Mouse (Mus musculus): ENCODE results near the gene Sectm1b. TPM values are rescaled to one million over a fixed set of nuclear protein-coding genes. Genes with fewer than 3 reads are reported as not detected.
"Not testable (repeated sequence)": the region's sequence is repeated elsewhere in the genome, so short reads cannot be mapped to it uniquely, and the experiment has no call there.

Sectm1b gene
- polyA plus RNA-seq, 1 experiment from 2014 or later = 0.72 TPM

- H3K4me2 ChIP-seq (ENCODE audit: low read depth, low read length) = no peak overlapping the region
- DNase-seq (ENCODE audit: low spot score) (no peak), ATAC-seq (ENCODE audit: low read depth) (no peak)
- no peaks in the 10 kb centered on the region for H3K4me1 ChIP-seq (ENCODE audit: control insufficient read depth, insufficient read depth, low read length)
- WGBS = 70% methylated on average over 3 of the region's 3 CpGs
- no peaks in the 10 kb centered on the region for H3K36me3 ChIP-seq (ENCODE audit: control insufficient read depth, insufficient read depth, low read length)
- H3K4me3 ChIP-seq (ENCODE audit: low read depth, low read length) = no peak overlapping the region
- no peak overlapping the region for H3K9ac ChIP-seq (ENCODE audit: low read depth, low read length)
- no peak overlapping the region for H3K27ac ChIP-seq (replicated peaks; ENCODE audit: low read depth, low read length)
- no peaks in the 10 kb centered on the region for H3K9me3 ChIP-seq (ENCODE audit: control insufficient read depth, low read length)
- no peaks in the 10 kb centered on the region for H3K27me3 ChIP-seq (replicated peaks; ENCODE audit: control insufficient read depth, insufficient read depth, low read length)
These were observed 18.9 kb upstream of the Sectm1b start for GRCm38 (mm10) chr11:121082250-121082649.

- no peak within 1 kb of the TSS for H3K4me3 ChIP-seq (ENCODE audit: low read depth, low read length)
- H3K4me1 ChIP-seq (ENCODE audit: control insufficient read depth, insufficient read depth, low read length) = no peaks in the 10 kb centered on the region
- 55% methylated on average over 3 of the region's 3 CpGs for WGBS
- no peaks in the 10 kb centered on the region for H3K9me3 ChIP-seq (ENCODE audit: control insufficient read depth, low read length)
- no peak for DNase-seq (ENCODE audit: low spot score)
- no peak within 1 kb of the TSS for H3K9ac ChIP-seq (ENCODE audit: low read depth, low read length)
- no peaks in the 10 kb centered on the region for H3K27me3 ChIP-seq (replicated peaks; ENCODE audit: control insufficient read depth, insufficient read depth, low read length)
- H3K27ac ChIP-seq (replicated peaks; ENCODE audit: low read depth, low read length) = no peak within 1 kb of the TSS
- H3K4me2 ChIP-seq (ENCODE audit: low read depth, low read length) = no peak within 1 kb of the TSS
- no peaks in the 10 kb centered on the region for H3K36me3 ChIP-seq (ENCODE audit: control insufficient read depth, insufficient read depth, low read length)
- ATAC-seq (ENCODE audit: low read depth) = no peak
These were observed 17.8 kb upstream of the Sectm1b start, which contains the start of gene Sectm1a for GRCm38 (mm10) chr11:121081120-121081519. Sectm1a (minus strand) TSS chr11:121081220.

- no peak overlapping the region for H3K4me3 ChIP-seq (ENCODE audit: low read depth, low read length)
- WGBS = 94% methylated on average over 8 of the region's 8 CpGs
- no peak overlapping the region for H3K9ac ChIP-seq (ENCODE audit: low read depth, low read length)
- no peaks in the 10 kb centered on the region for H3K27me3 ChIP-seq (replicated peaks; ENCODE audit: control insufficient read depth, insufficient read depth, low read length)
- H3K27ac ChIP-seq (replicated peaks; ENCODE audit: low read depth, low read length) = no peak overlapping the region
- no peak overlapping the region for H3K4me2 ChIP-seq (ENCODE audit: low read depth, low read length)
- no peak for ATAC-seq (ENCODE audit: low read depth)
- no peaks in the 10 kb centered on the region for H3K9me3 ChIP-seq (ENCODE audit: control insufficient read depth, low read length)
- no peaks in the 10 kb centered on the region for H3K36me3 ChIP-seq (ENCODE audit: control insufficient read depth, insufficient read depth, low read length)
- DNase-seq (ENCODE audit: low spot score) = no peak
- H3K4me1 ChIP-seq (ENCODE audit: control insufficient read depth, insufficient read depth, low read length) = no peaks in the 10 kb centered on the region
These were observed 17.0 kb upstream of the Sectm1b start for GRCm38 (mm10) chr11:121080330-121080729.

- ATAC-seq (ENCODE audit: low read depth) (no peak), DNase-seq (ENCODE audit: low spot score) (no peak)
- Histone ChIP-seq H3K4me2 (ENCODE audit: low read depth, low read length) (no peak overlapping the region), H3K9ac (ENCODE audit: low read depth, low read length) (no peak overlapping the region), H3K4me3 (ENCODE audit: low read depth, low read length) (no peak overlapping the region), H3K9me3 (ENCODE audit: control insufficient read depth, low read length) (no peaks in the 10 kb centered on the region), H3K36me3 (ENCODE audit: control insufficient read depth, insufficient read depth, low read length) (no peaks in the 10 kb centered on the region), H3K27ac (replicated peaks; ENCODE audit: low read depth, low read length) (no peak overlapping the region), H3K27me3 (replicated peaks; ENCODE audit: control insufficient read depth, insufficient read depth, low read length) (no peaks in the 10 kb centered on the region), H3K4me1 (ENCODE audit: control insufficient read depth, insufficient read depth, low read length) (no peaks in the 10 kb centered on the region)
- WGBS = 68% methylated on average over 5 of the region's 5 CpGs
These were observed 12.3 kb upstream of the Sectm1b start for GRCm38 (mm10) chr11:121075655-121076054.

GRCm38 (mm10) chr11:121069662-121070061, 6.3 kb upstream of the Sectm1b start:
- not testable (repeated sequence) for H3K4me2 ChIP-seq (ENCODE audit: low read depth, low read length); H3K4me1 ChIP-seq (ENCODE audit: control insufficient read depth, insufficient read depth, low read length); H3K9ac ChIP-seq (ENCODE audit: low read depth, low read length); H3K9me3 ChIP-seq (ENCODE audit: control insufficient read depth, low read length); H3K27ac ChIP-seq (replicated peaks; ENCODE audit: low read depth, low read length); H3K4me3 ChIP-seq (ENCODE audit: low read depth, low read length); ATAC-seq (ENCODE audit: low read depth); DNase-seq (ENCODE audit: low spot score); H3K36me3 ChIP-seq (ENCODE audit: control insufficient read depth, insufficient read depth, low read length); H3K27me3 ChIP-seq (replicated peaks; ENCODE audit: control insufficient read depth, insufficient read depth, low read length)
- 93% methylated on average over 11 of the region's 16 CpGs for WGBS

GRCm38 (mm10) chr11:121067895-121068294, 4.5 kb upstream of the Sectm1b start:
- Histone ChIP-seq H3K27me3 (replicated peaks; ENCODE audit: control insufficient read depth, insufficient read depth, low read length) (no peaks in the 10 kb centered on the region), H3K4me2 (ENCODE audit: low read depth, low read length) (no peak overlapping the region), H3K4me1 (ENCODE audit: control insufficient read depth, insufficient read depth, low read length) (no peaks in the 10 kb centered on the region), H3K9ac (ENCODE audit: low read depth, low read length) (no peak overlapping the region), H3K4me3 (ENCODE audit: low read depth, low read length) (no peak overlapping the region), H3K36me3 (ENCODE audit: control insufficient read depth, insufficient read depth, low read length) (no peaks in the 10 kb centered on the region), H3K9me3 (ENCODE audit: control insufficient read depth, low read length) (no peaks in the 10 kb centered on the region), H3K27ac (replicated peaks; ENCODE audit: low read depth, low read length) (no peak overlapping the region)
- no peak for ATAC-seq (ENCODE audit: low read depth)
- DNase-seq (ENCODE audit: low spot score) = no peak
- 95% methylated on average over 2 of the region's 2 CpGs for WGBS

GRCm38 (mm10) chr11:121064197-121064596, 828 bp upstream of the Sectm1b start:
- Histone ChIP-seq H3K27ac (replicated peaks; ENCODE audit: low read depth, low read length) (no peak overlapping the region), H3K4me3 (ENCODE audit: low read depth, low read length) (no peak overlapping the region), H3K9me3 (ENCODE audit: control insufficient read depth, low read length) (no peaks in the 10 kb centered on the region), H3K27me3 (replicated peaks; ENCODE audit: control insufficient read depth, insufficient read depth, low read length) (no peaks in the 10 kb centered on the region), H3K36me3 (ENCODE audit: control insufficient read depth, insufficient read depth, low read length) (no peaks in the 10 kb centered on the region), H3K4me1 (ENCODE audit: control insufficient read depth, insufficient read depth, low read length) (no peaks in the 10 kb centered on the region), H3K9ac (ENCODE audit: low read depth, low read length) (no peak overlapping the region), H3K4me2 (ENCODE audit: low read depth, low read length) (no peak overlapping the region)
- ATAC-seq (ENCODE audit: low read depth) (no peak), DNase-seq (ENCODE audit: low spot score) (no peak)
- WGBS = 79% methylated on average over 3 of the region's 3 CpGs

GRCm38 (mm10) chr11:121061615-121062014, 1.8 kb downstream of the Sectm1b start:
- H3K4me2 ChIP-seq (ENCODE audit: low read depth, low read length) = no peak overlapping the region
- no peak for ATAC-seq (ENCODE audit: low read depth)
- WGBS = 58% methylated on average over 8 of the region's 8 CpGs
- H3K4me1 ChIP-seq (ENCODE audit: control insufficient read depth, insufficient read depth, low read length) = no peaks in the 10 kb centered on the region
- H3K9me3 ChIP-seq (ENCODE audit: control insufficient read depth, low read length) = no peaks in the 10 kb centered on the region
- no peaks in the 10 kb centered on the region for H3K36me3 ChIP-seq (ENCODE audit: control insufficient read depth, insufficient read depth, low read length)
- no peak overlapping the region for H3K4me3 ChIP-seq (ENCODE audit: low read depth, low read length)
- no peak overlapping the region for H3K27ac ChIP-seq (replicated peaks; ENCODE audit: low read depth, low read length)
- DNase-seq (ENCODE audit: low spot score) = peak; percentile 78
- no peaks in the 10 kb centered on the region for H3K27me3 ChIP-seq (replicated peaks; ENCODE audit: control insufficient read depth, insufficient read depth, low read length)
- no peak overlapping the region for H3K9ac ChIP-seq (ENCODE audit: low read depth, low read length)

GRCm38 (mm10) chr11:121060401-121061067, 2.8 kb downstream of the Sectm1b start:
- not testable (repeated sequence) for H3K9me3 ChIP-seq (ENCODE audit: control insufficient read depth, low read length); H3K27ac ChIP-seq (replicated peaks; ENCODE audit: low read depth, low read length); H3K36me3 ChIP-seq (ENCODE audit: control insufficient read depth, insufficient read depth, low read length); ATAC-seq (ENCODE audit: low read depth); DNase-seq (ENCODE audit: low spot score); H3K4me1 ChIP-seq (ENCODE audit: control insufficient read depth, insufficient read depth, low read length); H3K9ac ChIP-seq (ENCODE audit: low read depth, low read length); H3K4me2 ChIP-seq (ENCODE audit: low read depth, low read length); H3K4me3 ChIP-seq (ENCODE audit: low read depth, low read length); H3K27me3 ChIP-seq (replicated peaks; ENCODE audit: control insufficient read depth, insufficient read depth, low read length)
- WGBS = 93% methylated on average over 6 of the region's 6 CpGs
